Mouse (Mus musculus) midbrain, embryonic 13.5 days (tissue): Measurements from ENCODE around the gene Pam16. TPM values are rescaled to one million over a fixed set of nuclear protein-coding genes. Genes with fewer than 3 reads are reported as not detected.

Experiments used
- ATAC-seq: fragments of 200-750 bp; cut with Nextera tagmentation; 2 replicates; pipeline ENCODE4 v1.8.0; 2017; ENCODE audit warnings: mild to moderate bottlenecking, moderate TSS enrichment, moderate library complexity
- H3K27ac ChIP-seq: fragments of 300-500 bp; sonication (generic); 2 replicates; pipeline ENCODE4 v1.5.1; 2015; ENCODE audit warnings: inconsistent platforms, mild to moderate bottlenecking, moderate library complexity
- H3K27me3 ChIP-seq: fragments of 300-500 bp; sonication (generic); 2 replicates; pipeline ENCODE4 v1.6.1; 2015; ENCODE audit warnings: mild to moderate bottlenecking, inconsistent platforms
- H3K36me3 ChIP-seq: fragments of 300-500 bp; sonication (generic); 2 replicates; pipeline ENCODE4 v1.6.1; 2015; ENCODE audit warnings: mild to moderate bottlenecking, inconsistent platforms
- H3K4me1 ChIP-seq: fragments of 300-500 bp; sonication (generic); replicated peaks from 2 replicates; pipeline ENCODE4 v1.6.1; 2015; ENCODE audit warnings: inconsistent platforms
- H3K4me2 ChIP-seq: fragments of 300-500 bp; sonication (generic); replicated peaks from 2 replicates; pipeline ENCODE4 v1.6.1; 2015; ENCODE audit warnings: moderate library complexity, mild to moderate bottlenecking, inconsistent platforms
- H3K4me3 ChIP-seq: fragments of 300-500 bp; sonication (generic); replicated peaks from 2 replicates; pipeline ENCODE4 v1.5.1; 2015; ENCODE audit warnings: mild to moderate bottlenecking, inconsistent platforms
- H3K9ac ChIP-seq: fragments of 300-500 bp; sonication (generic); replicated peaks from 2 replicates; pipeline ENCODE4 v1.6.1; 2015; ENCODE audit warnings: mild to moderate bottlenecking, inconsistent platforms
- H3K9me3 ChIP-seq: fragments of 300-500 bp; sonication (generic); 2 replicates; pipeline ENCODE4 v1.6.1; 2016; ENCODE audit warnings: mild to moderate bottlenecking, inconsistent platforms
- WGBS: fragments of 180-500 bp; shearing (Covaris S2); methylation state at CpG from one replicate; pipeline ENCODE4 v1.1.7; 2015; 5-methylcytosine and 5-hydroxymethylcytosine counted together
- polyA plus RNA-seq: library from polyadenylated mRNA; unstranded; fragments of >200 nt; fragmentation: Nextera tagmentation; extraction: Ambion mirVana; gene quantifications from 2 replicates; pipeline ENCODE4 v1.2.1, GENCODE M21; 2015

Pam16 gene
- polyA plus RNA-seq, 1 experiment from 2014 or later, result 155 TPM

DNA sequence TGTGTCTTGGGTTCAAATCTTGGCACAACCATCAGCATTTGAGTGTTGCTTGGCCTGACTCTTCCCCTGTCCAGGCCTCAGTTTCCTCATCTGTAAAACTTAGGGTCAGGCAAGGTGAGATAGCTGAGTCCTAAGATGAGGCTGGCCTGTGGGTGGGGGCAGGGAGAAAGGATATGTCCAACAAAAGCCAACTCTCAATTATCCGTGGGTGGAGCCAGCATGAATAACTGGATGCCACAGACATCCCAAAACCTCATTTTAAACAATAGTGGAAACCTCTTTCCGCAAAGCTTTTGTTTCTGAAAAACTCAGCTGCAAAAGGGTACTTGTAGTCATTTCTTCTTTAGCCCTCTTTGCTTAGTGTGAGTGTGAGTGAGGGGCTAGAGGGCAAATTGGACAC, 28.0 kb downstream of the Pam16 start:
- Histone ChIP-seq H3K4me1 (peaks cover 88% of the 10 kb centered on the region), H3K9ac (peak overlapping the region; percentile 95; the same call in 1 of the 2 replicates), H3K27me3 (no peaks in the 10 kb centered on the region), H3K36me3 (no peaks in the 10 kb centered on the region), H3K27ac (peak overlapping the region; percentile 98; the same call in 1 of the 2 replicates), H3K4me2 (peak overlapping the region; percentile 94), H3K4me3 (peak overlapping the region; percentile 83), H3K9me3 (no peaks in the 10 kb centered on the region)
- no peak for ATAC-seq
- WGBS, result 33% methylated on average over 2 of the region's 2 CpGs

DNA sequence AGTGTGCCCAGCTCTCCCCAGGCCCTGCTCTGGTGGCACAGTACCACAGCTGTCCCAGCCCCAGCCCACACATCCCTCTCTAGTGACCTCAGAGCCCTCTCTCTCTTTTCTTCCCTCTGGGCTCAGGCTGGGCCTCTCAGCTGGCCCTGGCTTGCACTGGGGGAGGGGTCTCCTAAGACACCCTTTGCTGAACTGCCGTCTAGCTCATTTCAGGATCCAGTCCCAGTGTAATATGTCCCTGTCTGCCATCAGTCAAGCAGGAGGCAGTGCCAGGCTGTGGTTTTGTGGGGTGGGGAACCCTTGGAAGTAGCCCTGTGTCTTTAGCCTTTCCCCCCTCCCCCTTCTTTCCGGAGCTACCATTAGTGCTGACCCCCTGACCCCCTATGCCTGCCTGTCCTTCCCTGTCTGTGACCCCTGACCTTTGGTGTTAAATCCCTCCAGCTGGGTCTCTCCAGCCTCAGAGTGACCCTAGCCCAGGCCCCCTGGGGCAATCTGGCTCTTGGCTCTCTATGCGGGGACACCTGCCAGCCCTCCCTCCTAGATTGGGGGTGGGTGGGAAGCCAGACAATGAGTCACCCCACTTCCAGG, 28.6 kb downstream of the Pam16 start:
- H3K4me1 ChIP-seq, result peaks cover 83% of the 10 kb centered on the region
- peak overlapping the region; percentile 83 for H3K4me3 ChIP-seq
- peak overlapping the region; percentile 95 for H3K9ac ChIP-seq
- H3K9me3 ChIP-seq, result no peaks in the 10 kb centered on the region
- no peak; the same call in 1 of the 2 replicates for ATAC-seq
- 9% methylated on average over 3 of the region's 3 CpGs for WGBS
- no peaks in the 10 kb centered on the region for H3K36me3 ChIP-seq
- H3K27me3 ChIP-seq, result no peaks in the 10 kb centered on the region
- H3K27ac ChIP-seq, result peak overlapping the region; percentile 98
- H3K4me2 ChIP-seq, result peak overlapping the region; percentile 94

DNA sequence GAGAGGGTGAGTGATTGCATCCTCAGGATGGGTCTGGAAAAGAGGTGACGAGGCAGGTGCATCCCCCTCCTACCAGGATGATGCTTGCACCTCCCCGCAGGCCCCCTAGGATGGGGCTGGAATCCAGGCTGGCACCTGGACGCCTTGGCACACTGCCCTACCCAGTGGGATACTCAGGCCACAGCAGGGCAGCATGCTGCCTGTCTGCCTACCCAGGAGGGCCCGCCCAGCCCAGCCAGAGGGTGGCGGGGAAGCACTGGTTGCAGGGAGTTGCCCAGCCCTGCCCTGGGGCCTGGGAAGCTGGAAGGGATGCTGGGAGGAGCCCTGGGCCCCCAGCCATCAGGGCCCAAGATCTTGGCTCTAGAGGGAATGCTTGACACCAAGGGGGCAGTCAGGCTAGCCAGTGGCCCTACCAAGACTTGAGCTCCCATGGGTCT, 29.2 kb downstream of the Pam16 start:
- peak; percentile 22 for ATAC-seq
- 0% methylated on average over 5 of the region's 5 CpGs for WGBS

DNA sequence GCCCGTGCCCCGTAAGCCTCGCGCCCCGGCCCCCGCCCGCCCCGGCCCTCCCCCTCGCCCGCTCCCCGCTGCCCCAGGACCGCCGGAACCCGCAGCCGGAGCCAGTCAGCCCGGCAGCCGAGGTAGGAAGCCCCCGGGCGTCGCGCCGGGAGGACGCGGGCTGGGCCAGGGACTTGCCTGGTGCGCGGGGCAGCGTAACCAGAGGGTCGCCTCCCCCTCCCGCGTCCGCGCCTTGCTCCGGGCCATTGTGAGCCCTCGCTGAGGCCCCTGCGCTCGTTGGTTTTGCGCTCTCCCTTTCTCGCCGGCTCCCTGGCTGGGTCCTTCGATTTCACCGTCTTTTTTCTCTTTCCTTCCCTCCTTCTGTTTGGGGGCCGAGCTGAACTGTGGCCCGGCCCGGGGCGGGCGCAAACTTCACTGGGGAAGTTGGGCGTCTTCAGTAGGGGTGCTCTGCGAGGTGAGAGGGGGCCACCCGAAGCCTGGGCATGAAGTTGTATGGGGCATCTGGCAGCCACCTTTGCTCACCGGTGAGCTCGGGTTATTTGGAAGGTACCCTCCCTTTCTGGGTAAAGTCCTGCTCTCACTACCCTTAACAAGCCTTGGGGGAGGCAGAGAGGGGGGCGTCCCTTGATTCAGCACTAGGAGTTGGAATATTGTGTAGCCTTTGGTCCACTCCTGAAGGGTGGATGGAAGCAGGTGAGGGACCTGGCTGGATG, 29.8 kb downstream of the Pam16 start:
- Histone ChIP-seq H3K4me2 (peak overlapping the region; percentile 94), H3K4me3 (peak overlapping the region; percentile 83), H3K9me3 (no peaks in the 10 kb centered on the region), H3K4me1 (peaks cover 71% of the 10 kb centered on the region), H3K27me3 (no peaks in the 10 kb centered on the region), H3K36me3 (peaks cover 7% of the 10 kb centered on the region), H3K27ac (peak overlapping the region; percentile 98), H3K9ac (peak overlapping the region; percentile 95)
- WGBS, result under 1% methylated on average over 51 of the region's 52 CpGs
- peak; percentile 53 for ATAC-seq

More for the DNA sequence above, 29.2 kb downstream of the Pam16 start:
- Histone ChIP-seq H3K9ac (peak overlapping the region; percentile 95), H3K27ac (peak overlapping the region; percentile 98), H3K9me3 (no peaks in the 10 kb centered on the region), H3K36me3 (peaks cover 3% of the 10 kb centered on the region), H3K4me2 (peak overlapping the region; percentile 94), H3K27me3 (no peaks in the 10 kb centered on the region), H3K4me1 (peaks cover 76% of the 10 kb centered on the region), H3K4me3 (peak overlapping the region; percentile 83)

DNA sequence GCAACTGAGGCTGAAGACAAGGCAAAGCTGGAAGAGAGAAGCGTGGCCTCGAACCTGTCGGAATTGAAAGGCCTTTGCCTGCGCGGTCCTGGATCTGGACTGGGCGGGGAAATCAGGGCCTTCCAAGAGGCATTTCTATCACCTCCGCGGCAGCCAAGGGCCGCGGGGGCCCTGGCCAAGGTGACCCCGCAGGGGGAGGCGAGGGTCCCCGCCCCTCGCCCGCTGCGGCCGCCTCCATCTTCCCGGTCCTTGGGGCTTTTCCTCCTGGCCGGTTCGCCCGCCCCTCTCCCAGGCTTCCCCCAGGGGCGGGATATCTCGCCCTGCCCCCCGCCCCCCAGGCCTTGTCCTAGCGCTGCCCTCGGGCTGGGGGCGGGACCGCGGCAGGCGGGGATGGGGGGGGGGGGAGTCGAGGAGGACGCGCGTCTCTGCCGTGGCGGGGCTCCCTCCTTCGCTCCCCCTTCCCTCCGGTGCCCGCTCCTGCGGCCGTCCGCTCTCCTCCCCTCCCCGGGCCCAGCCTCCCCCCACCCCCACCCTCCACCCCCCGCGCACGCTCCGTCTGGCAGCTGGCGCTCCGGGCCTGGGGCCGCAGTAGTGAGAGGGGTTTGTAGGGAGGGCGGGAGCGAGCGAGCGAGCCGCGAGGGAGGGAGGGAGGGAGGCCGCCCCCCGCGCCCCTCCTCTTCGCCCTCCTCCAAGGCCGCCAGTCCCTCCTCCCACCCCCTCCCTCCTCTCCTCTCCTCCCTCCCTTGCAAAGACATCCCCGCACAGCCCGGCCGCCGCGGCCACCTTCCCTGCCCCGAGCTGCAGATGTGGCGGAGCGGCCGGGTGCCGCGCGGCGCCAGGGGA, 30.6 kb downstream of the Pam16 start, which contains the start of gene Glis2:
TSS of gene Glis2 (plus strand) at position 743 of the 843 bp plus-strand sequence.
- Histone ChIP-seq H3K4me1 (peaks cover 64% of the 10 kb centered on the region), H3K9me3 (no peaks in the 10 kb centered on the region), H3K27me3 (no peaks in the 10 kb centered on the region), H3K9ac (peak within 1 kb of the TSS; percentile 95), H3K4me2 (peak within 1 kb of the TSS; percentile 94), H3K27ac (peak within 1 kb of the TSS; percentile 98), H3K36me3 (peaks cover 7% of the 10 kb centered on the region), H3K4me3 (peak within 1 kb of the TSS; percentile 83)
- WGBS, result 0% methylated on average over 30 of the region's 74 CpGs
- ATAC-seq, result peak; percentile 87

GRCm38 (mm10) chr16:4592909-4593875, 31.6 kb downstream of the Pam16 start:
- Histone ChIP-seq H3K36me3 (peaks cover 7% of the 10 kb centered on the region), H3K27me3 (no peaks in the 10 kb centered on the region), H3K4me2 (peak overlapping the region; percentile 94), H3K27ac (peak overlapping the region; percentile 98), H3K9ac (peak overlapping the region; percentile 95), H3K4me1 (peaks cover 54% of the 10 kb centered on the region), H3K4me3 (peak overlapping the region; percentile 83), H3K9me3 (no peaks in the 10 kb centered on the region)
- 12% methylated on average over 32 of the region's 32 CpGs for WGBS
- no peak for ATAC-seq

- no peak for ATAC-seq
- Histone ChIP-seq H3K27me3 (no peaks in the 10 kb centered on the region), H3K9me3 (no peaks in the 10 kb centered on the region), H3K4me2 (no peak overlapping the region), H3K4me1 (peaks cover 44% of the 10 kb centered on the region), H3K36me3 (peaks cover 7% of the 10 kb centered on the region), H3K4me3 (no peak overlapping the region), H3K27ac (no peak overlapping the region), H3K9ac (no peak overlapping the region)
- WGBS, result 97% methylated on average over 9 of the region's 9 CpGs
These were observed 34.6 kb downstream of the Pam16 start for GRCm38 (mm10) chr16:4590236-4590635.

DNA sequence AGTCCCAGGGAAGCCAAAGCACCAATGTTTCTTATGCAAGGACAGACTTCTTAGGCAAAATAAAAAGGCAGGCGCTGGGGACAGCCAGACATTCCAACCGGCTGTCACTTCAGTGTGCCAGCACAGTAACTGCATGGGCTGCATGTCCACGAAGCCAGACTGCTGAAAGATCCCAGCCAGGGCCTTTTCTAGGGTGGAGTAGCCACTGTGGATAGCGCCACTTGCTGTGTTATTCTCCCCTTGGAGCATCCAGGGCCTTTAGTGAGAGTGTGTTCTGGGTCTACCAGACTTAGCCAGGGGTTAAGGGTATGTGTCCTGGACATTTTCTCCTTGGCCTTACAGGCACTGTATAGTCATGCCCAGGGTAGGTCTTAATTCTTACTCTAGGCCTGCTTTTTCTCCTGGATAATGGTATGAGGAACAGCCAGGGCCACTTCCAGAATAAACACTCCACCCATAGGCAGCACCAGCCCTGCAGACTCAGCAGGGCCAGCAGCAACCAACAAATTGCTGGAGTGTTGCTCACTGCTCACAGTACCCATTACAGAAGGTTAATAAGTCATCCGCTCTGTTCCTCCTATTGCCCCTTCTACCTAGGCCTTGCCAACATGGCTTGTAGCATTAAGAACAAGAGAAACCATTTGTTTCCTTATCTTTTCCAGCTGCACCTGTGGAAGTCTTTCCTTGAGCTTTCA, 37.1 kb downstream of the Pam16 start:
- Histone ChIP-seq H3K4me2 (peak overlapping the region; percentile 62; the same call in 1 of the 2 replicates), H3K9ac (no peak overlapping the region), H3K36me3 (peaks cover 7% of the 10 kb centered on the region), H3K27ac (peak overlapping the region; percentile 82), H3K4me1 (peaks cover 27% of the 10 kb centered on the region), H3K4me3 (no peak overlapping the region), H3K27me3 (no peaks in the 10 kb centered on the region), H3K9me3 (no peaks in the 10 kb centered on the region)
- no peak for ATAC-seq
- WGBS, result 59% methylated on average over 5 of the region's 5 CpGs

- H3K4me1 ChIP-seq, result peaks cover 19% of the 10 kb centered on the region
- WGBS, result under 1% methylated on average over 43 of the region's 43 CpGs
- peak overlapping the region; percentile 50 for H3K4me3 ChIP-seq
- H3K9me3 ChIP-seq, result no peaks in the 10 kb centered on the region
- peaks cover 7% of the 10 kb centered on the region for H3K36me3 ChIP-seq
- H3K9ac ChIP-seq, result peak overlapping the region; percentile 53
- no peaks in the 10 kb centered on the region for H3K27me3 ChIP-seq
- ATAC-seq, result peak; percentile 98
- peak overlapping the region; percentile 82 for H3K27ac ChIP-seq
- peak overlapping the region; percentile 62 for H3K4me2 ChIP-seq
These were observed 38.2 kb downstream of the Pam16 start for GRCm38 (mm10) chr16:4586531-4587123.
